Mouse (Mus musculus): ENCODE results near the gene Zdhhc12. TPM values are rescaled to one million over a fixed set of nuclear protein-coding genes. Genes with fewer than 3 reads are reported as not detected.

Zdhhc12 gene
- polyA plus RNA-seq, 1 experiment from 2014 or later = 20.5 TPM

GRCm38 (mm10) chr2:30123729-30124471 is 30.5 kb upstream of the Zdhhc12 start:
- H3K9me3 ChIP-seq = no peaks in the 10 kb centered on the region
- H3K36me3 ChIP-seq (replicated peaks) = no peaks in the 10 kb centered on the region
- peak; percentile 85 for ATAC-seq (replicated peaks)
- peaks cover 45% of the 10 kb centered on the region for H3K4me1 ChIP-seq
- WGBS = 3% methylated on average over 35 of the region's 44 CpGs
- H3K4me3 ChIP-seq = peak overlapping the region; percentile 70
- peak overlapping the region; percentile 93 for H3K4me2 ChIP-seq
- H3K27ac ChIP-seq = peak overlapping the region; percentile 92
- no peaks in the 10 kb centered on the region for H3K27me3 ChIP-seq (replicated peaks)
- peak overlapping the region; percentile 86 for H3K9ac ChIP-seq

- peaks cover 46% of the 10 kb centered on the region for H3K4me1 ChIP-seq
- H3K27me3 ChIP-seq (replicated peaks) = no peaks in the 10 kb centered on the region
- no peaks in the 10 kb centered on the region for H3K9me3 ChIP-seq
- ATAC-seq (replicated peaks) = no peak
- WGBS = 85% methylated on average over 5 of the region's 5 CpGs
- H3K36me3 ChIP-seq (replicated peaks) = no peaks in the 10 kb centered on the region
- H3K4me3 ChIP-seq = no peak overlapping the region
- H3K27ac ChIP-seq = no peak overlapping the region
- H3K4me2 ChIP-seq = peak overlapping the region; percentile 93; the same call in 1 of the 2 replicates
- no peak overlapping the region for H3K9ac ChIP-seq
Observed at GRCm38 (mm10) chr2:30122766-30123165, 29.3 kb upstream of the Zdhhc12 start.

- H3K4me2 ChIP-seq = no peak overlapping the region
- 77% methylated on average over 4 of the region's 4 CpGs for WGBS
- H3K9me3 ChIP-seq = no peaks in the 10 kb centered on the region
- H3K36me3 ChIP-seq (replicated peaks) = no peaks in the 10 kb centered on the region
- H3K9ac ChIP-seq = no peak overlapping the region; the same call in 1 of the 2 replicates
- H3K4me1 ChIP-seq = peaks cover 43% of the 10 kb centered on the region
- no peak overlapping the region for H3K4me3 ChIP-seq
- ATAC-seq (replicated peaks) = no peak
- peak overlapping the region; percentile 49; the same call in 1 of the 2 replicates for H3K27ac ChIP-seq
- H3K27me3 ChIP-seq (replicated peaks) = no peaks in the 10 kb centered on the region
Observed at GRCm38 (mm10) chr2:30120269-30120668, 26.8 kb upstream of the Zdhhc12 start.

GRCm38 (mm10) chr2:30119641-30120051 is 26.2 kb upstream of the Zdhhc12 start:
- no peaks in the 10 kb centered on the region for H3K27me3 ChIP-seq (replicated peaks)
- peak overlapping the region; percentile 52 for H3K27ac ChIP-seq
- H3K4me3 ChIP-seq = no peak overlapping the region
- peak overlapping the region; percentile 5; the same call in 1 of the 2 replicates for H3K4me2 ChIP-seq
- ATAC-seq (replicated peaks) = no peak
- peaks cover 37% of the 10 kb centered on the region for H3K4me1 ChIP-seq
- WGBS = 10% methylated on average over 6 of the region's 6 CpGs
- H3K36me3 ChIP-seq (replicated peaks) = no peaks in the 10 kb centered on the region
- no peaks in the 10 kb centered on the region for H3K9me3 ChIP-seq
- H3K9ac ChIP-seq = no peak overlapping the region; the same call in 1 of the 2 replicates

GRCm38 (mm10) chr2:30112564-30112963 is 19.1 kb upstream of the Zdhhc12 start:
- Histone ChIP-seq H3K9ac (no peak overlapping the region), H3K4me2 (no peak overlapping the region), H3K27me3 (replicated peaks) (no peaks in the 10 kb centered on the region), H3K9me3 (no peaks in the 10 kb centered on the region), H3K36me3 (replicated peaks) (peaks cover 45% of the 10 kb centered on the region), H3K27ac (no peak overlapping the region), H3K4me3 (no peak overlapping the region), H3K4me1 (no peaks in the 10 kb centered on the region)
- no peak for ATAC-seq (replicated peaks)
- 87% methylated on average over 5 of the region's 5 CpGs for WGBS

GRCm38 (mm10) chr2:30111500-30111899 is 18.1 kb upstream of the Zdhhc12 start:
- Histone ChIP-seq H3K4me3 (no peak overlapping the region), H3K9me3 (no peaks in the 10 kb centered on the region), H3K9ac (no peak overlapping the region), H3K27ac (no peak overlapping the region), H3K36me3 (replicated peaks) (peaks cover 55% of the 10 kb centered on the region), H3K4me2 (no peak overlapping the region), H3K4me1 (no peaks in the 10 kb centered on the region), H3K27me3 (replicated peaks) (no peaks in the 10 kb centered on the region)
- WGBS = 90% methylated on average over 2 of the region's 2 CpGs
- ATAC-seq (replicated peaks) = no peak

- ATAC-seq (replicated peaks) = no peak
- no peaks in the 10 kb centered on the region for H3K27me3 ChIP-seq (replicated peaks)
- no peaks in the 10 kb centered on the region for H3K4me1 ChIP-seq
- peaks cover 81% of the 10 kb centered on the region for H3K36me3 ChIP-seq (replicated peaks)
- H3K9me3 ChIP-seq = no peaks in the 10 kb centered on the region
- no peak overlapping the region for H3K9ac ChIP-seq
- H3K4me2 ChIP-seq = no peak overlapping the region
- 93% methylated on average over 4 of the region's 4 CpGs for WGBS
- H3K4me3 ChIP-seq = no peak overlapping the region
- no peak overlapping the region for H3K27ac ChIP-seq
Observed at GRCm38 (mm10) chr2:30108260-30108659, 14.8 kb upstream of the Zdhhc12 start.

- 92% methylated on average over 5 of the region's 5 CpGs for WGBS
- no peaks in the 10 kb centered on the region for H3K9me3 ChIP-seq
- no peak for ATAC-seq (replicated peaks)
- peaks cover 85% of the 10 kb centered on the region for H3K36me3 ChIP-seq (replicated peaks)
- H3K4me2 ChIP-seq = no peak overlapping the region
- no peaks in the 10 kb centered on the region for H3K4me1 ChIP-seq
- H3K4me3 ChIP-seq = no peak overlapping the region
- H3K27ac ChIP-seq = no peak overlapping the region
- H3K27me3 ChIP-seq (replicated peaks) = no peaks in the 10 kb centered on the region
- no peak overlapping the region for H3K9ac ChIP-seq
Observed at GRCm38 (mm10) chr2:30107646-30108045, 14.2 kb upstream of the Zdhhc12 start.

GRCm38 (mm10) chr2:30106364-30106763 is 12.9 kb upstream of the Zdhhc12 start:
- H3K36me3 ChIP-seq (replicated peaks) = peaks cover 84% of the 10 kb centered on the region
- H3K27me3 ChIP-seq (replicated peaks) = no peaks in the 10 kb centered on the region
- no peaks in the 10 kb centered on the region for H3K4me1 ChIP-seq
- no peak overlapping the region for H3K9ac ChIP-seq
- no peak overlapping the region for H3K27ac ChIP-seq
- H3K4me3 ChIP-seq = no peak overlapping the region
- no peaks in the 10 kb centered on the region for H3K9me3 ChIP-seq
- no peak overlapping the region for H3K4me2 ChIP-seq
- no peak for ATAC-seq (replicated peaks)

- 72% methylated on average over 4 of the region's 4 CpGs for WGBS
- H3K9me3 ChIP-seq = no peaks in the 10 kb centered on the region
- no peak overlapping the region for H3K27ac ChIP-seq
- peaks cover 57% of the 10 kb centered on the region for H3K36me3 ChIP-seq (replicated peaks)
- no peak overlapping the region for H3K4me2 ChIP-seq
- H3K4me1 ChIP-seq = no peaks in the 10 kb centered on the region
- no peaks in the 10 kb centered on the region for H3K27me3 ChIP-seq (replicated peaks)
- no peak overlapping the region for H3K4me3 ChIP-seq
- ATAC-seq (replicated peaks) = no peak
- H3K9ac ChIP-seq = no peak overlapping the region
Observed at GRCm38 (mm10) chr2:30100214-30100613, 6.8 kb upstream of the Zdhhc12 start.

- 86% methylated on average over 2 of the region's 2 CpGs for WGBS
Observed at GRCm38 (mm10) chr2:30095882-30096527, 2.6 kb upstream of the Zdhhc12 start.

GRCm38 (mm10) chr2:30094208-30094588 is 750 bp upstream of the Zdhhc12 start:
- Histone ChIP-seq H3K27me3 (replicated peaks) (no peaks in the 10 kb centered on the region), H3K4me3 (peak overlapping the region; percentile 60), H3K4me2 (peak overlapping the region; percentile 85), H3K9ac (peak overlapping the region; percentile 55), H3K27ac (0 out of 2 replicates have a peak overlapping the region, but pooled peaks have one; percentile 14), H3K36me3 (replicated peaks) (peaks cover 10% of the 10 kb centered on the region; the same call in 1 of the 2 replicates), H3K9me3 (no peaks in the 10 kb centered on the region), H3K4me1 (peaks cover 20% of the 10 kb centered on the region)
- ATAC-seq (replicated peaks) = peak; percentile 24
- WGBS = 2% methylated on average over 13 of the region's 13 CpGs

More at GRCm38 (mm10) chr2:30095882-30096527, 2.6 kb upstream of the Zdhhc12 start:
- no peak for ATAC-seq (replicated peaks)
- Histone ChIP-seq H3K27me3 (replicated peaks) (no peaks in the 10 kb centered on the region), H3K9me3 (no peaks in the 10 kb centered on the region), H3K4me2 (no peak overlapping the region), H3K9ac (no peak overlapping the region), H3K36me3 (replicated peaks) (peaks cover 22% of the 10 kb centered on the region), H3K4me3 (no peak overlapping the region), H3K4me1 (peaks cover 20% of the 10 kb centered on the region), H3K27ac (no peak overlapping the region)
